Mouse (Mus musculus) limb, embryonic 14.5 days (tissue): ENCODE results near the gene Rgsl1. TPM values are rescaled to one million over a fixed set of nuclear protein-coding genes. Genes with fewer than 3 reads are reported as not detected.

Experiments used
- ATAC-seq: fragments of 200-750 bp; cut with Nextera tagmentation; 2 replicates; pipeline ENCODE4 v1.8.0; 2017; ENCODE audit warnings: low read depth, moderate number of reproducible peaks, moderate TSS enrichment; ENCODE audit not compliant: low FRiP score
- DNase-seq: peaks from one replicate; pipeline ENCODE4 v3.0.0-alpha.2; 2015; ENCODE audit warnings: low spot score
- H3K27ac ChIP-seq: fragments of 300-500 bp; sonication (generic); replicated peaks from 2 replicates; pipeline ENCODE4 v1.5.1; 2014; ENCODE audit warnings: low read depth, mild to moderate bottlenecking, low read length, moderate library complexity, mixed read lengths
- H3K27me3 ChIP-seq: fragments of 300-500 bp; sonication (generic); 2 replicates; pipeline ENCODE4 v1.6.1; 2014; ENCODE audit warnings: low read length, mixed read lengths; ENCODE audit not compliant: control insufficient read depth, insufficient read depth
- H3K36me3 ChIP-seq: fragments of 300-500 bp; sonication (generic); 2 replicates; pipeline ENCODE4 v1.6.1; 2014; ENCODE audit warnings: mild to moderate bottlenecking, low read length, moderate library complexity, mixed read lengths; ENCODE audit not compliant: control insufficient read depth, insufficient read depth
- H3K4me1 ChIP-seq: fragments of 300-500 bp; sonication (generic); 2 replicates; pipeline ENCODE4 v1.6.1; 2014; ENCODE audit warnings: antibody characterized with exemption, low read length, mixed read lengths; ENCODE audit not compliant: control insufficient read depth, insufficient read depth
- H3K4me2 ChIP-seq: fragments of 300-500 bp; sonication (generic); replicated peaks from 2 replicates; pipeline ENCODE4 v1.6.1; 2014; ENCODE audit warnings: low read depth, mild to moderate bottlenecking, low read length, moderate library complexity; ENCODE audit not compliant: severe bottlenecking
- H3K4me3 ChIP-seq: fragments of 300-500 bp; sonication (generic); replicated peaks from 2 replicates; pipeline ENCODE4 v1.5.1; 2014; ENCODE audit warnings: low read length
- H3K9ac ChIP-seq: fragments of 300-500 bp; sonication (generic); 2 replicates; pipeline ENCODE4 v1.6.1; 2014; ENCODE audit warnings: mild to moderate bottlenecking, low read depth, low read length, moderate library complexity; ENCODE audit not compliant: severe bottlenecking
- H3K9me3 ChIP-seq: fragments of 300-500 bp; sonication (generic); 2 replicates; pipeline ENCODE4 v1.6.1; 2016; ENCODE audit warnings: low read length; ENCODE audit not compliant: control insufficient read depth
- POLR2A ChIP-seq: fragments of 200-500 bp; IDR thresholded peaks from 2 replicates; pipeline ENCODE4 v1.8.0; 2012; ENCODE audit warnings: inconsistent platforms, mild to moderate bottlenecking, moderate library complexity, borderline replicate concordance; ENCODE audit not compliant: insufficient read depth, insufficient read length; ENCODE audit errors: extremely low read depth
- WGBS: fragments of 180-500 bp; shearing (Covaris S2); extraction: QIAGEN DNeasy Blood & Tissue Kit; methylation state at CpG from one replicate; pipeline ENCODE4 v1.1.7; 2014; 5-methylcytosine and 5-hydroxymethylcytosine counted together
- polyA plus RNA-seq, 2 experiments: library from polyadenylated mRNA; depleted of rRNA in 1 of 2; stranded (reverse) in 1 of 2; unstranded in 1 of 2; fragments of >200 nt; fragmentation: Nextera tagmentation in 1 of 2; extraction: Ambion mirVana in 1 of 2; gene quantifications; 2 replicates each; pipeline versions ENCODE4 v1.2.1 to v1.2.3; 2012 to 2014

The Rgsl1 gene
- polyA plus RNA-seq, 2 experiments: 0.15 TPM; not detected in 1

DNA sequence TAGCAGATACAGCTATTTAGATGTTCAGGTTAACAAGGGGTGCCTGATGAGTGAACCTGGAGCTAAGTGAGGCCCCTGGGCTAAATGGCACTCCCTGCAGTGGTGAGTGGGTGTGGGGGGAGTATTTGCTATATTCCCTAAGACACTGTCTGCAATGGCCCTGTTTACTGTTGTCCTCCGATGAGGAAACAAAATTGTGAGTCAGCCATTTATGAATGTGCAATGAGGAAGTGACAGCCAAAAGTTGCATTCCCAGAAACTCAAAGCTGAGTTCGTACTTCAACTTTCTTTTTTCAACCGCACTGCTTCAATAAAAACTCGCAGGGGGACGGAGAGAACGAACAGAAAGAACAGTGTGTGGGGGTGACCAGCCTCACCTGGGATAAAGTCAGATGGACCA is 91.4 kb downstream of the Rgsl1 start:
- H3K4me3 ChIP-seq: peak overlapping the region; percentile 4; the same call in 1 of the 2 replicates
- no peak overlapping the region for H3K9ac ChIP-seq
- no peak for ATAC-seq
- DNase-seq: no peak
- no peak overlapping the region for H3K4me2 ChIP-seq
- H3K4me1 ChIP-seq: peaks cover 8% of the 10 kb centered on the region
- TF ChIP-seq POLR2A: no peak
- H3K36me3 ChIP-seq: no peaks in the 10 kb centered on the region
- no peaks in the 10 kb centered on the region for H3K9me3 ChIP-seq
- WGBS: 69% methylated on average over 6 of the region's 6 CpGs
- H3K27ac ChIP-seq: no peak overlapping the region
- H3K27me3 ChIP-seq: no peaks in the 10 kb centered on the region

DNA sequence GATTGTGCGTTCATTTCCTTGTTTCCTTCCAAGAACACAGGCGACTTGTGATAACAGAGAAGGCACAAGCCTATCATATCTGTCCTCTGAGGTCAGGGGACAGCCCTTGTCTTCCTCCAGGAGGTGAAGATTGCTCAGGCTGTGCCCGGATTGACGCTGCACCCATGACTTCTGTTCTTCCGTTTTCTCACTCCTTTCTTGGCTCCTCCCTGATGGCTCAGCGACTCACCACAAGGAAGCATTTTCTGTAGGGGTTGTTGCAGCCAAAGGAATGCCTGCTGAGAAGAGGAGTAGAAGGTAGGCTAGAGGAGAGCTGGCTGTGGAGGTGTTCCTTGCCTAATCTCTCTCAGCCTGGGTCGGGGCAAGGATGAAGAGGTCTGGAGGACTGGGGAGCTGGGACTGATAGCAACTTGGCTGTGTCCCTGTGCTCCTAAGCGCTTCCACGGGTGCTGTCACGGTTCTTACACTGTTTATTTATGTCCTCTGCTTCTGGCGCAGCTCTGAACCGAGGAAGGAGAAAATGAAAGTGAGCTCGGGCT is 92.1 kb downstream of the Rgsl1 start:
- no peaks in the 10 kb centered on the region for H3K9me3 ChIP-seq
- peak overlapping the region; percentile 4 for H3K4me3 ChIP-seq
- no peak for TF ChIP-seq POLR2A
- no peak for ATAC-seq
- H3K27ac ChIP-seq: no peak overlapping the region
- H3K27me3 ChIP-seq: no peaks in the 10 kb centered on the region
- DNase-seq: no peak
- peaks cover 8% of the 10 kb centered on the region for H3K4me1 ChIP-seq
- H3K4me2 ChIP-seq: peak overlapping the region; percentile 30
- H3K36me3 ChIP-seq: no peaks in the 10 kb centered on the region
- H3K9ac ChIP-seq: peak overlapping the region; percentile 1; the same call in 1 of the 2 replicates
- WGBS: 40% methylated on average over 13 of the region's 13 CpGs

DNA sequence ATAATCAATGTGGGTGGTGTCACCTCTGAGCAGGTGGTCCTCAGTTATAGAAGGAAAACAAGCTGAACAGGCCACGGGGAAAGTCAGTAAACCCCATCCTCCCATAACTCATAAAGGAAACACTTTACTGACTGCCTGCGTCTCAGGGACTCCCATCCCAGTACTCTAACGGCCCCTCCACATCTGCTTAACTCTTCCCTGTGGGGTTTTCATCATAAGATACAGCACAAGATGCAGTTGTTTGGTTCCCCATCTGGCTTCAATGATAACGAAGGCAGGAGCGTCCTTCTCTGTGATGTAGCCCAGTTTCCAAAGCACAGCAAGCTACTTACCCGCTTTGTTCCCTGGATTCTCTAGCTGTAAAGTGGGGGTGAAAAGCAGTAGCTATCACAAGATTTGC is 93.9 kb downstream of the Rgsl1 start:
- ATAC-seq: no peak
- no peaks in the 10 kb centered on the region for H3K36me3 ChIP-seq
- no peak for TF ChIP-seq POLR2A
- DNase-seq: no peak
- H3K9me3 ChIP-seq: no peaks in the 10 kb centered on the region
- peak overlapping the region; percentile 41 for H3K4me3 ChIP-seq
- WGBS: 40% methylated on average over 6 of the region's 6 CpGs
- no peaks in the 10 kb centered on the region for H3K27me3 ChIP-seq
- H3K27ac ChIP-seq: no peak overlapping the region
- H3K4me1 ChIP-seq: peaks cover 8% of the 10 kb centered on the region
- H3K9ac ChIP-seq: peak overlapping the region; percentile 66
- peak overlapping the region; percentile 59 for H3K4me2 ChIP-seq

DNA sequence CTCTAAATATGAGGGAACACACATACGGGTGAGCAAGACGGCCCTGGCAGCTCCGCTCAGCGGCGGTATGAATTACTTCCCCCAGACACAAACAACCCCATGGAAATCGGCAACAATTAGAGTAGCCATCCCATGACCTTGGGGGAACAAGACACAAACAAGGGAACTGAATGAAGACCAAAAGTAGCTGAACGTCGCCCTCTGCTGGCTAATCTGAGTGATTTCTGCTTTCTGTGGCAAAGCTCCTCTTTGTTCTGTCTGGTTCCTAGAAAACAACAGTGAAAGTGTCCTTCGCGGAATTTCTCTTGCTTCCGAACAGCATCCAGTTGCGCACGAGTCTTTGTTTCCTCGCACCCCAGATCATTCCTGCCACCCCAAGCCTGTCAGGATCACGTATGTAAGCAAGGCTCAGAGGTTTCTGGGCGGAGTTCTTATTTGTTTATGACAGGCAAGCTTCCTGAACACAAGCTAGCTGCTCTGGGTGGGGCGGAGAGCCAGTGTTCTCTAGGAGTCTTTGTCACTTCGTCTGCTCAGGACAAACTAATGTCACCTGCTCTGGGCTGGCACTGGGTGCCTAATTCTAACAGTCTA is 94.6 kb downstream of the Rgsl1 start, which contains the start of gene Rnasel:
Gene Rnasel (plus strand): TSS at position 216 of the 591 bp plus-strand sequence.
- peak; percentile 96 for DNase-seq
- Histone ChIP-seq H3K9me3 (no peaks in the 10 kb centered on the region), H3K4me2 (peak within 1 kb of the TSS; percentile 59), H3K9ac (peak within 1 kb of the TSS; percentile 66), H3K27me3 (no peaks in the 10 kb centered on the region), H3K4me1 (peaks cover 8% of the 10 kb centered on the region), H3K27ac (peak within 1 kb of the TSS; percentile 29; the same call in 1 of the 2 replicates), H3K36me3 (no peaks in the 10 kb centered on the region), H3K4me3 (peak within 1 kb of the TSS; percentile 41)
- ATAC-seq: peak; percentile 56
- no peak for TF ChIP-seq POLR2A
- 3% methylated on average over 18 of the region's 18 CpGs for WGBS

DNA sequence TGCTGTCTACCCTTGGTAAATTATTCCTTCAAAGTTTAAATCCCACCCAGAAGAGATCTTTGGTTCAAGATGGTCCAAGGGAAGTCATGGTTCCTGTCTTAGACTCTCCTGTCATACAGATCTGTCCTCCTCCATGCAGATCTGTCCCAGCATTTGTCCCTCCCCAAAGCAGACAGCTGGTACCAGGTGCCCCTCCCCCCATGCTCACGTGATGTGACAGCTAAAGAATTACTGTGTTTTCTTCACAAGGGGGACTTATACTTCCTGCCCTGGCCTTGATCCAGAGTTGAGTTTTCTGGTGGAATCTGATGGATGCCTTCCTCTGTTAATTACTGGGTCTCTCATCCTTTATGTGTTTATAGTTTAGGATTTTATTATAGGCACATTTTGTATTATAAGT is 95.4 kb downstream of the Rgsl1 start:
- no peak for ATAC-seq
- Histone ChIP-seq H3K27ac (no peak overlapping the region), H3K4me2 (peak overlapping the region; percentile 59; the same call in 1 of the 2 replicates), H3K4me1 (peaks cover 8% of the 10 kb centered on the region), H3K9me3 (no peaks in the 10 kb centered on the region), H3K27me3 (no peaks in the 10 kb centered on the region), H3K9ac (no peak overlapping the region), H3K36me3 (peaks cover 4% of the 10 kb centered on the region), H3K4me3 (no peak overlapping the region)
- peak; percentile 50 for DNase-seq
- no peak for TF ChIP-seq POLR2A
- 0% methylated on average over 1 of the region's 1 CpGs for WGBS
